Mouse (Mus musculus): Measurements from ENCODE around the gene Cstf1. TPM values are rescaled to one million over a fixed set of nuclear protein-coding genes. Genes with fewer than 3 reads are reported as not detected.
A peak's percentile ranks its signal among the peaks of the same experiment; 100 is the strongest.

Cstf1 gene
- polyA plus RNA-seq, 1 experiment from 2014 or later = 56.0 TPM

- DNase-seq (ENCODE audit: extremely low spot score, low spot score) = no peak
- peaks cover 12% of the 10 kb centered on the region for H3K27me3 ChIP-seq (ENCODE audit: poor library complexity, severe bottlenecking)
- peaks cover 45% of the 10 kb centered on the region for H3K4me1 ChIP-seq
- no peaks in the 10 kb centered on the region for H3K9me3 ChIP-seq
- WGBS = 71% methylated on average over 8 of the region's 8 CpGs
- H3K4me3 ChIP-seq = peak overlapping the region; percentile 82
- no peaks in the 10 kb centered on the region for H3K36me3 ChIP-seq (replicated peaks)
- peak overlapping the region; percentile 54 for H3K27ac ChIP-seq
Observed at GRCm38 (mm10) chr2:172346933-172347611, 23.4 kb upstream of the Cstf1 start.

- no peak for DNase-seq (ENCODE audit: extremely low spot score, low spot score)
- WGBS = 81% methylated on average over 3 of the region's 3 CpGs
- Histone ChIP-seq H3K9me3 (no peaks in the 10 kb centered on the region), H3K4me1 (peaks cover 57% of the 10 kb centered on the region), H3K36me3 (replicated peaks) (peaks cover 9% of the 10 kb centered on the region), H3K27ac (peak overlapping the region; percentile 54; the same call in 1 of the 2 replicates), H3K27me3 (ENCODE audit: poor library complexity, severe bottlenecking) (peaks cover 12% of the 10 kb centered on the region), H3K4me3 (no peak overlapping the region)
Observed at GRCm38 (mm10) chr2:172348297-172348950, 22.1 kb upstream of the Cstf1 start.

GRCm38 (mm10) chr2:172349776-172350175 lies 20.7 kb upstream of the Cstf1 start:
- H3K4me1 ChIP-seq = peaks cover 55% of the 10 kb centered on the region
- WGBS = 83% methylated on average over 14 of the region's 14 CpGs
- H3K27me3 ChIP-seq (ENCODE audit: poor library complexity, severe bottlenecking) = peaks cover 12% of the 10 kb centered on the region
- H3K27ac ChIP-seq = no peak overlapping the region
- no peak overlapping the region for H3K4me3 ChIP-seq
- H3K36me3 ChIP-seq (replicated peaks) = peaks cover 21% of the 10 kb centered on the region
- H3K9me3 ChIP-seq = no peaks in the 10 kb centered on the region
- DNase-seq (ENCODE audit: extremely low spot score, low spot score) = no peak

GRCm38 (mm10) chr2:172350773-172351172 lies 19.7 kb upstream of the Cstf1 start:
- Histone ChIP-seq H3K4me3 (no peak overlapping the region), H3K4me1 (peaks cover 48% of the 10 kb centered on the region), H3K9me3 (no peaks in the 10 kb centered on the region), H3K27ac (no peak overlapping the region; the same call in 1 of the 2 replicates), H3K27me3 (ENCODE audit: poor library complexity, severe bottlenecking) (peaks cover 12% of the 10 kb centered on the region), H3K36me3 (replicated peaks) (peaks cover 31% of the 10 kb centered on the region)
- 83% methylated on average over 8 of the region's 8 CpGs for WGBS
- no peak for DNase-seq (ENCODE audit: extremely low spot score, low spot score)

GRCm38 (mm10) chr2:172353218-172353617 lies 17.3 kb upstream of the Cstf1 start:
- Histone ChIP-seq H3K9me3 (no peaks in the 10 kb centered on the region), H3K27me3 (ENCODE audit: poor library complexity, severe bottlenecking) (no peaks in the 10 kb centered on the region), H3K4me1 (peaks cover 31% of the 10 kb centered on the region), H3K27ac (no peak overlapping the region), H3K4me3 (no peak overlapping the region), H3K36me3 (replicated peaks) (peaks cover 55% of the 10 kb centered on the region)
- 78% methylated on average over 9 of the region's 9 CpGs for WGBS
- DNase-seq (ENCODE audit: extremely low spot score, low spot score) = no peak

DNA sequence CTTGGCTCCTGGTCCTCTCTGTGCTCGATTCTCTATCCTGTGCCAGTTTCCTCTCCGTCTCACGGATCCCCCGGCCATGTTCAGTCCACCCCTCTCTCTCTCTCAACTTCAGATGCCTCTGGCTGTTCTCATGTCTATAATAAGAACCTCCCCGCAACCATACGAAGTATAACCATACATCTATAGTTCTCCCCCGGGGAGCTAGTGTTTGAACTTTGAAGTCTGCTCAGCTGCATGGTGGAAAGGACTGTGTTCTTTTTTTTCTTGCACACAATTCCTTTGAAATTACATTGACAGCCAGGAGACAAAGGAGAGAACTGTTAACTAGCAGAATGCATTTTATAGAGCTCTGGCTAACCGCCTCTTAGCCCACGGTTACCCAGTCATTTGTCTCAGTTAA lies 15.7 kb upstream of the Cstf1 start:
- Histone ChIP-seq H3K27ac (no peak overlapping the region), H3K4me1 (peaks cover 27% of the 10 kb centered on the region), H3K36me3 (replicated peaks) (peaks cover 70% of the 10 kb centered on the region), H3K4me3 (no peak overlapping the region), H3K27me3 (ENCODE audit: poor library complexity, severe bottlenecking) (no peaks in the 10 kb centered on the region), H3K9me3 (no peaks in the 10 kb centered on the region)
- WGBS = 84% methylated on average over 9 of the region's 9 CpGs
- DNase-seq (ENCODE audit: extremely low spot score, low spot score) = no peak

DNA sequence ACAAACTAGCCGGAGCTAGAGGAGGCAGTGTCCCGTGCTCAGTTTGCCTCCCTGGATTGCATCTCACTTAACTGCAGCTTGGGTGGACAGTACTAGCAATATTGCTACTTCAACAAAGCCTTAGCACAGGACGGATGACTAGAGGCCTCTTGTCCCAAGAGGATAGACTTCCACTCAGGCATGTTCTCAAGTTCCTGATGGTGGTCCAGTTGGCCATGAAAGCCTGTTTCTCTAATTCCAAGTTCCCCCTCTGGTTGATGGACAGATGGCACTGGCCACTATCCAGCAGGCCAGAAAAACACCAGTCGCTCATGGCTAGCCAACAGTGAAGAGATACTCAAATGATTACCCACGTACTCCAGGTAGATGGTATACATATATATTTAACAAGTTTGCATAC lies 14.6 kb upstream of the Cstf1 start:
- H3K4me1 ChIP-seq = peaks cover 24% of the 10 kb centered on the region
- no peaks in the 10 kb centered on the region for H3K9me3 ChIP-seq
- DNase-seq (ENCODE audit: extremely low spot score, low spot score) = no peak
- no peaks in the 10 kb centered on the region for H3K27me3 ChIP-seq (ENCODE audit: poor library complexity, severe bottlenecking)
- 92% methylated on average over 5 of the region's 5 CpGs for WGBS
- H3K4me3 ChIP-seq = no peak overlapping the region
- peaks cover 81% of the 10 kb centered on the region for H3K36me3 ChIP-seq (replicated peaks)
- H3K27ac ChIP-seq = no peak overlapping the region

GRCm38 (mm10) chr2:172363176-172363575 lies 7.3 kb upstream of the Cstf1 start:
- Histone ChIP-seq H3K36me3 (replicated peaks) (peaks cover 100% of the 10 kb centered on the region), H3K4me1 (peaks cover 18% of the 10 kb centered on the region), H3K27ac (no peak overlapping the region), H3K9me3 (no peaks in the 10 kb centered on the region), H3K27me3 (ENCODE audit: poor library complexity, severe bottlenecking) (no peaks in the 10 kb centered on the region), H3K4me3 (no peak overlapping the region)
- 87% methylated on average over 7 of the region's 7 CpGs for whole genome bisulfite sequencing
- no peak for DNase-seq (ENCODE audit: extremely low spot score, low spot score)

GRCm38 (mm10) chr2:172371258-172371657 lies 777 bp downstream of the Cstf1 start:
- Histone ChIP-seq H3K27ac (peak overlapping the region; percentile 99), H3K36me3 (replicated peaks) (peaks cover 67% of the 10 kb centered on the region), H3K9me3 (no peaks in the 10 kb centered on the region), H3K4me3 (peak overlapping the region; percentile 96), H3K4me1 (peaks cover 44% of the 10 kb centered on the region), H3K27me3 (ENCODE audit: poor library complexity, severe bottlenecking) (no peaks in the 10 kb centered on the region)
- under 1% methylated on average over 11 of the region's 11 CpGs for WGBS
- DNase-seq (ENCODE audit: extremely low spot score, low spot score) = no peak

GRCm38 (mm10) chr2:172376551-172376950 lies 6.1 kb downstream of the Cstf1 start:
- H3K36me3 ChIP-seq (replicated peaks) = peaks cover 92% of the 10 kb centered on the region

GRCm38 (mm10) chr2:172376999-172377515 lies 6.6 kb downstream of the Cstf1 start:
- DNase-seq (ENCODE audit: extremely low spot score, low spot score) = no peak
- no peaks in the 10 kb centered on the region for H3K27me3 ChIP-seq (ENCODE audit: poor library complexity, severe bottlenecking)
- peaks cover 1% of the 10 kb centered on the region for H3K4me1 ChIP-seq
- H3K4me3 ChIP-seq = no peak overlapping the region
- 67% methylated on average over 5 of the region's 5 CpGs for WGBS
- no peaks in the 10 kb centered on the region for H3K9me3 ChIP-seq
- H3K27ac ChIP-seq = no peak overlapping the region
- H3K36me3 ChIP-seq (replicated peaks) = peaks cover 97% of the 10 kb centered on the region

More at GRCm38 (mm10) chr2:172376551-172376950, 6.1 kb downstream of the Cstf1 start:
- 88% methylated on average over 4 of the region's 4 CpGs for WGBS
- no peaks in the 10 kb centered on the region for H3K9me3 ChIP-seq
- H3K4me1 ChIP-seq = peaks cover 6% of the 10 kb centered on the region
- no peaks in the 10 kb centered on the region for H3K27me3 ChIP-seq (ENCODE audit: poor library complexity, severe bottlenecking)
- H3K27ac ChIP-seq = no peak overlapping the region
- no peak overlapping the region for H3K4me3 ChIP-seq
- no peak for DNase-seq (ENCODE audit: extremely low spot score, low spot score)

- 80% methylated on average over 7 of the region's 7 CpGs for WGBS
- peaks cover 100% of the 10 kb centered on the region for H3K36me3 ChIP-seq (replicated peaks)
- DNase-seq (ENCODE audit: extremely low spot score, low spot score) = no peak
Observed at GRCm38 (mm10) chr2:172378332-172378731, 7.9 kb downstream of the Cstf1 start.

GRCm38 (mm10) chr2:172380513-172380912 lies 10.0 kb downstream of the Cstf1 start:
- Histone ChIP-seq H3K4me3 (no peak overlapping the region), H3K27me3 (ENCODE audit: poor library complexity, severe bottlenecking) (no peaks in the 10 kb centered on the region), H3K4me1 (no peaks in the 10 kb centered on the region), H3K27ac (no peak overlapping the region), H3K36me3 (replicated peaks) (peaks cover 83% of the 10 kb centered on the region), H3K9me3 (no peaks in the 10 kb centered on the region)
- 97% methylated on average over 17 of the region's 17 CpGs for WGBS
- no peak for DNase-seq (ENCODE audit: extremely low spot score, low spot score)

More at GRCm38 (mm10) chr2:172378332-172378731, 7.9 kb downstream of the Cstf1 start:
- H3K27ac ChIP-seq = no peak overlapping the region
- no peaks in the 10 kb centered on the region for H3K27me3 ChIP-seq (ENCODE audit: poor library complexity, severe bottlenecking)
- no peaks in the 10 kb centered on the region for H3K4me1 ChIP-seq
- no peak overlapping the region for H3K4me3 ChIP-seq
- no peaks in the 10 kb centered on the region for H3K9me3 ChIP-seq
